Mouse (Mus musculus) ES-E14 (cell line): ENCODE results near the gene Nat9. TPM values are rescaled to one million over a fixed set of nuclear protein-coding genes. Genes with fewer than 3 reads are reported as not detected.

ENCODE experiments used
- DNase-seq: peaks from one replicate; pipeline ENCODE4 v3.0.0-alpha.2; 2013; ENCODE audit warnings: low read depth, low spot score
- H3K27ac ChIP-seq: 2 replicates; pipeline ENCODE4 v1.5.1; 2012; ENCODE audit warnings: low read depth, mild to moderate bottlenecking, low read length, moderate library complexity, mixed read lengths; ENCODE audit not compliant: poor library complexity, insufficient read depth, severe bottlenecking
- H3K36me3 ChIP-seq: 2 replicates; pipeline ENCODE4 v1.6.1; 2012; ENCODE audit warnings: mild to moderate bottlenecking, low read length, moderate library complexity, mixed read lengths; ENCODE audit not compliant: control insufficient read depth, poor library complexity, insufficient read depth, severe bottlenecking
- H3K4me1 ChIP-seq, 2 experiments: fragments of 150-350 bp in 1 of 2; sonication (generic) in 1 of 2; 2 replicates each; pipeline ENCODE4 v1.6.1; 2012; ENCODE audit warnings: low read length in 2 of 2, mild to moderate bottlenecking in 1 of 2, mixed read lengths in 1 of 2; ENCODE audit not compliant: control insufficient read depth in 2 of 2, insufficient read depth in 2 of 2, poor library complexity in 1 of 2
- H3K4me3 ChIP-seq, 2 experiments: fragments of 150-350 bp in 1 of 2; sonication (generic) in 1 of 2; 2 replicates each; pipeline ENCODE4 v1.5.1; 2012; ENCODE audit warnings: low read length in 2 of 2, low read depth in 1 of 2, mild to moderate bottlenecking in 1 of 2, mixed read lengths in 1 of 2; ENCODE audit not compliant: insufficient read depth in 1 of 2, poor library complexity in 1 of 2, severe bottlenecking in 1 of 2
- H3K9ac ChIP-seq: 2 replicates; pipeline ENCODE4 v1.6.1; 2012; ENCODE audit warnings: low read depth, mild to moderate bottlenecking, low read length, mixed read lengths; ENCODE audit not compliant: poor library complexity, insufficient read depth, severe bottlenecking
- H3K9me3 ChIP-seq: fragments of 150-350 bp; sonication (generic); 2 replicates; pipeline ENCODE4 v1.6.1; 2012; ENCODE audit warnings: low read depth, mild to moderate bottlenecking, low read length; ENCODE audit not compliant: control insufficient read depth, insufficient read depth
- CHD2 ChIP-seq: IDR thresholded peaks from 2 replicates; pipeline ENCODE4 v1.6.1; 2014; ENCODE audit warnings: mild to moderate bottlenecking, low read depth, low read length, inconsistent platforms
- HCFC1 ChIP-seq: IDR thresholded peaks from 2 replicates; pipeline ENCODE4 v1.6.1; 2012; ENCODE audit warnings: low read length, inconsistent platforms, borderline replicate concordance; ENCODE audit not compliant: insufficient read depth
- MAFK ChIP-seq: IDR thresholded peaks from 2 replicates; pipeline ENCODE4 v1.6.1; 2014; ENCODE audit warnings: mild to moderate bottlenecking, low read depth, low read length, inconsistent platforms; ENCODE audit not compliant: insufficient read depth
- ZC3H11A ChIP-seq: IDR thresholded peaks from 2 replicates; pipeline ENCODE4 v1.6.1; 2012; ENCODE audit warnings: low read depth, mild to moderate bottlenecking, inconsistent platforms, low read length, borderline replicate concordance
- ZNF384 ChIP-seq: IDR thresholded peaks from 2 replicates; pipeline ENCODE4 v1.6.1; 2012; ENCODE audit warnings: low read depth, low read length, inconsistent platforms
- in situ Hi-C, 2 experiments: fragments of 600-800 bp; cut with MboI; formaldehyde crosslinking; loops; one replicate each; pipeline ENCODE4 v1.15.1; 2025; ENCODE audit warnings: low sequenced_read_pairs in 2 of 2, inconsistent platforms in 1 of 2; ENCODE audit not compliant: unreplicated experiment in 2 of 2
- total RNA-seq: library from RNA; depleted of rRNA; stranded (reverse); fragments of 300-350 nt; gene quantifications from 2 replicates; pipeline ENCODE4 v1.2.3, GENCODE M21; 2012

Nat9 gene
- total RNA-seq, 1 experiment, result 19.3 TPM

GRCm38 (mm10) chr11:115219685-115220084 is 32.0 kb upstream of the Nat9 start:
- in situ Hi-C loops, result no loop called here
- no peak for DNase-seq
- no peak for TF ChIP-seq ZC3H11A
- TF ChIP-seq ZNF384, result no peak
- TF ChIP-seq CHD2, result no peak
- TF ChIP-seq MAFK, result no peak
- no peak for TF ChIP-seq HCFC1
- H3K4me1 ChIP-seq, result peaks cover 6 to 15% of the 10 kb centered on the region in 2 experiments
- H3K9me3 ChIP-seq, result no peaks in the 10 kb centered on the region
- H3K4me3 ChIP-seq, result no peak overlapping the region
- no peak overlapping the region for H3K9ac ChIP-seq
- H3K27ac ChIP-seq, result peak overlapping the region; percentile 63
- H3K36me3 ChIP-seq, result no peaks in the 10 kb centered on the region; the same call in 1 of the 2 replicates

- DNase-seq, result no peak
- H3K4me1 ChIP-seq, result peaks cover 6 to 18% of the 10 kb centered on the region in 2 experiments
- H3K4me3 ChIP-seq, result no peak overlapping the region
- in situ Hi-C loops, result no loop called here
- TF ChIP-seq HCFC1 (no peak), ZC3H11A (no peak), MAFK (no peak), CHD2 (no peak), ZNF384 (no peak)
- no peak overlapping the region for H3K9ac ChIP-seq
- H3K36me3 ChIP-seq, result no peaks in the 10 kb centered on the region; the same call in 1 of the 2 replicates
- no peaks in the 10 kb centered on the region for H3K9me3 ChIP-seq
- peak overlapping the region; percentile 63 for H3K27ac ChIP-seq
Observed at GRCm38 (mm10) chr11:115219263-115219662, 31.6 kb upstream of the Nat9 start.

GRCm38 (mm10) chr11:115217439-115218410 is 30.1 kb upstream of the Nat9 start:
- H3K27ac ChIP-seq, result no peak overlapping the region
- in situ Hi-C loops, result no loop called here
- H3K4me1 ChIP-seq, result peaks cover 6 to 18% of the 10 kb centered on the region in 2 experiments

GRCm38 (mm10) chr11:115215123-115215522 is 27.5 kb upstream of the Nat9 start:
- no peak for TF ChIP-seq MAFK
- no peak for TF ChIP-seq CHD2
- TF ChIP-seq ZC3H11A, result no peak
- no peak for TF ChIP-seq ZNF384
- no peak for TF ChIP-seq HCFC1
- DNase-seq, result no peak
- no peaks in the 10 kb centered on the region for H3K9me3 ChIP-seq
- H3K27ac ChIP-seq, result no peak overlapping the region
- H3K4me1 ChIP-seq, result peaks cover 6 to 25% of the 10 kb centered on the region in 2 experiments
- H3K36me3 ChIP-seq, result no peaks in the 10 kb centered on the region; the same call in 1 of the 2 replicates
- in situ Hi-C loops, result no loop called here
- no peak overlapping the region for H3K9ac ChIP-seq
- H3K4me3 ChIP-seq, result no peak overlapping the region

More at GRCm38 (mm10) chr11:115217439-115218410, 30.1 kb upstream of the Nat9 start:
- TF ChIP-seq ZNF384 (no peak), CHD2 (no peak), MAFK (no peak), ZC3H11A (no peak), HCFC1 (no peak)
- Histone ChIP-seq H3K9ac (no peak overlapping the region), H3K9me3 (no peaks in the 10 kb centered on the region), H3K36me3 (no peaks in the 10 kb centered on the region; the same call in 1 of the 2 replicates), H3K4me3 (no peak overlapping the region)
- DNase-seq, result no peak
